Mouse (Mus musculus) midbrain, embryonic 11.5 days (tissue): ENCODE results near the gene Sertad4. TPM values are rescaled to one million over a fixed set of nuclear protein-coding genes. Genes with fewer than 3 reads are reported as not detected.

Source experiments
- ATAC-seq: fragments of 200-750 bp; cut with Nextera tagmentation; 2 replicates; pipeline ENCODE4 v1.8.0; 2017; ENCODE audit warnings: moderate TSS enrichment, moderate library complexity; ENCODE audit not compliant: low FRiP score
- DNase-seq: peaks from one replicate; pipeline ENCODE4 v3.0.0; 2015; ENCODE audit warnings: low spot score; ENCODE audit errors: missing footprints
- H3K27ac ChIP-seq: fragments of 300-500 bp; sonication (generic); 2 replicates; pipeline ENCODE4 v1.5.1; 2014; ENCODE audit warnings: low read depth, low read length
- H3K27me3 ChIP-seq: fragments of 300-500 bp; sonication (generic); 2 replicates; pipeline ENCODE4 v1.6.1; 2014; ENCODE audit warnings: mild to moderate bottlenecking, low read length, moderate library complexity, mixed read lengths; ENCODE audit not compliant: control insufficient read depth, insufficient read depth
- H3K36me3 ChIP-seq: fragments of 300-500 bp; sonication (generic); 2 replicates; pipeline ENCODE4 v1.6.1; 2014; ENCODE audit warnings: mild to moderate bottlenecking, low read length, moderate library complexity, mixed read lengths; ENCODE audit not compliant: control insufficient read depth, insufficient read depth
- H3K4me1 ChIP-seq: fragments of 300-500 bp; sonication (generic); 2 replicates; pipeline ENCODE4 v1.6.1; 2014; ENCODE audit warnings: low read length; ENCODE audit not compliant: control insufficient read depth, insufficient read depth
- H3K4me2 ChIP-seq: fragments of 300-500 bp; sonication (generic); 2 replicates; pipeline ENCODE4 v1.6.1; 2014; ENCODE audit warnings: mild to moderate bottlenecking, moderate library complexity
- H3K4me3 ChIP-seq: fragments of 300-500 bp; sonication (generic); 2 replicates; pipeline ENCODE4 v1.5.1; 2014; ENCODE audit warnings: low read depth, low read length
- H3K9ac ChIP-seq: fragments of 300-500 bp; sonication (generic); 2 replicates; pipeline ENCODE4 v1.6.1; 2014; ENCODE audit warnings: low read length
- H3K9me3 ChIP-seq: fragments of 300-500 bp; sonication (generic); 2 replicates; pipeline ENCODE4 v1.6.1; 2016; ENCODE audit warnings: low read length; ENCODE audit not compliant: control insufficient read depth
- WGBS: fragments of 180-500 bp; shearing (Covaris S2); extraction: QIAGEN DNeasy Blood & Tissue Kit; methylation state at CpG from one replicate; pipeline ENCODE4 v1.1.7; 2014; 5-methylcytosine and 5-hydroxymethylcytosine counted together
- polyA plus RNA-seq: library from polyadenylated mRNA; unstranded; fragments of >200 nt; fragmentation: Nextera tagmentation; extraction: Ambion mirVana; gene quantifications from 2 replicates; pipeline ENCODE4 v1.2.1, GENCODE M21; 2014

The Sertad4 gene
- polyA plus RNA-seq, 1 experiment from 2014 or later = 14.3 TPM

DNA sequence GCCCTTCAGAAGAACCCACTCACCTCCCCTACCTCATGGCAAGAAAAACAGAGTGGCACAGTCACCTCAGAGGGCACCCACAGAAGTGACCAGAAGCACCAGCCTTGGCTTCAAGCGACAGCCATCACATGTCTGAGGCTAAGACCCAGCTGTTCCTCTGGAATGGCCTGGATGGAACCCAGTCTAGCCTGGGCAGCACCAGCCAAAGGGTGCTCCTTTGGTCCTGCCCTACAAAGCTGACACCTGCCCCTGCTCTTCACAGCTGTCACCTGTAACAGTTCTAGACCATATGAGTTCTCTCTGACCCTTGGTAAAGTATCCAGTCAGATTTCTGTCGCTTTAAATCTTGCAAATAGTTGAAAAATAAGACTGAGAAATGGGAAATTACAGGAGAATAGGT is 14.9 kb downstream of the Sertad4 start:
- no peak overlapping the region for H3K4me3 ChIP-seq
- WGBS = 83% methylated on average over 2 of the region's 2 CpGs
- no peak for DNase-seq

DNA sequence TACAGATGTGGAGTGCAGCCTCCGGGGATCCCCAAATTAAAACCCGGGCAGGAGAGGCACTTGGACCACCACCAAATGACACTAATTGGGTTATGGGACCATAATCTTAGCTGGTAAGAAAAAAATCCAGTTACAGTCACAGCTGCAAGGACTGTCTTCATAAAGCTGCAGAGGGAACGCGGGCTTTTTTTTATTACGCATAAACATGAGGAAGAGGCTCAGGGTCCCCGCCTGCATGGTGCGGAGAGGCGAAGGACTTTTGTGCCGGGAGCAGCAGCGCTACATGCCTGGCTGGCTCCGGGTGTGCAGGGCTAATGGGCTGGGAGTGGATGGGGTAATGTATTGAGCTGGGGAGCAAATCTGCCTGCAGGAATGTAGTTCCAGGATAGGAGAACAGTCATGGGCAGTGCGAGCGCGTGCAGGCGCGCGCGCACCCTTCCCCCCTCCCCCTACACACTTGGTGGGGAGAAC is 20.3 kb downstream of the Sertad4 start:
- ATAC-seq (peak; percentile 64), DNase-seq (peak; percentile 98)
- no peaks in the 10 kb centered on the region for H3K9me3 ChIP-seq
- H3K4me2 ChIP-seq = peak overlapping the region; percentile 60
- H3K27ac ChIP-seq = peak overlapping the region; percentile 82
- H3K9ac ChIP-seq = peak overlapping the region; percentile 68
- H3K27me3 ChIP-seq = peaks cover 21% of the 10 kb centered on the region
- peaks cover 26% of the 10 kb centered on the region for H3K4me1 ChIP-seq
- 3% methylated on average over 18 of the region's 18 CpGs for WGBS
- no peaks in the 10 kb centered on the region for H3K36me3 ChIP-seq
- peak overlapping the region; percentile 29 for H3K4me3 ChIP-seq

More for the DNA sequence above, 14.9 kb downstream of the Sertad4 start:
- H3K9me3 ChIP-seq = no peaks in the 10 kb centered on the region
- no peak overlapping the region for H3K9ac ChIP-seq
- peaks cover 4% of the 10 kb centered on the region; the same call in 1 of the 2 replicates for H3K4me1 ChIP-seq
- H3K27me3 ChIP-seq = no peaks in the 10 kb centered on the region
- ATAC-seq = no peak
- H3K36me3 ChIP-seq = no peaks in the 10 kb centered on the region
- H3K4me2 ChIP-seq = no peak overlapping the region
- no peak overlapping the region for H3K27ac ChIP-seq

DNA sequence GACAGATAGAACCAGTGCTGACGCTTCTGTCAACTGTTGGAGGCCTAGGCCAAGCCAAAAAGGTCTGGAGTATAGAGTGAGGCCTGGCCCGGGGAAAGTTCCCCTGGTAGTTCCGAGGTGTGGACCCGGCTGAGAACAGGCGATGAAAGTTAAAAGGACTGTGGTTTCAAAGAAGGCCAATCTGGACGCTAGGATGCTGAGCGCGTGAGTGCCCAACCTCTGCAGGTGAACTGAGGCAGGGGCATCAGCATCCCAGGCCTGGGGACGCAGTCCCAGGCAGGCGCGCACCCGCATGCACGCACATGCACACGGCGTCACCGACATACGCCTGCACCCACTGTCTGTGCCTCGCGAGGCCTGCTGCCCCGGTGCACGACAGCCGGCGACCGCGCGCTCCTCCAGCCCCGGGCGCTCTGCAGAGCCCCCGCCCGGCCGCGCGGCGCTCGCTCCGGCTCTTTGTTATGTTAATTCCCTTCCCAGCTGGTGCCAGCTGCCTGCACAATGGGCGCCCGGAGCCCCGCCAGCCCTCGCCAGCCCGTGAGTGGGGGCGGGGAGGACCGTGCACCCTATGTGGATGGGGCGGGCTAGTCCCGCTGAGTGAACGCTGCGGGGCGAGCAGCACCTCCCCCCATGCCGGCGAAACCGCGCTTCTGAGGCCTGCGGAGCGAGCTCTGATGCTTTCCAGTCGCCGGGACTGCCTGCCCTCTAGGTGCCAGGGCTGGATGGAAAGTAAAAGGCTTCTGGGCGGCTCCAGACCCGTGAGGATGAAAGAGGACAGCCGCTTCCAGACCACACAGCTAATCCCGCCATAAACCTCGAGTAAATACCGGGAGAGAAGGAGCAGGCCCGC is 21.0 kb downstream of the Sertad4 start:
- Histone ChIP-seq H3K9me3 (no peaks in the 10 kb centered on the region), H3K27me3 (peaks cover 21% of the 10 kb centered on the region), H3K9ac (peak overlapping the region; percentile 68), H3K4me1 (peaks cover 29% of the 10 kb centered on the region), H3K4me2 (peak overlapping the region; percentile 60), H3K27ac (peak overlapping the region; percentile 82), H3K36me3 (no peaks in the 10 kb centered on the region), H3K4me3 (peak overlapping the region; percentile 29)
- ATAC-seq = peak; percentile 95
- WGBS = under 1% methylated on average over 61 of the region's 63 CpGs
- DNase-seq = peak; percentile 98

DNA sequence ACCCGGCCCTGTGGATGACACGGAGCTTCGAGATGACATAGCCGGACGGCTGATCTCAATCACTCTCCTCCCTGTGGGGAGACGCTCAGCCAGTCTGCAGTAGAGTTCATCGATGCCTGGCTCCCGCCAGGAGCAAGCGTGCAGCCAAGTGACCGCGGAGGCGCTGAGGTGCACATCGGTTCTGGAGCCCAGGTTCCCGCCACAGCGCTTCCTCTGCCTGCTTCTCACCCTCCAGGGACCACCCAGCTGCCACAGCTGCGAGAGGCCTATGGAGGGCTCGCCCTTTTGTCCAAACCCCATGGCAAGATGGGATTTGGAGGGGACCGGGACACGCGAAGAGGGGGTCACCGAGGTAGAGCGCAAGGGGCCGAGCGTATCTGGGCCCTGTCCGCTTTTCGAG is 22.0 kb downstream of the Sertad4 start:
- no peak overlapping the region for H3K4me3 ChIP-seq
- WGBS = 4% methylated on average over 26 of the region's 26 CpGs

DNA sequence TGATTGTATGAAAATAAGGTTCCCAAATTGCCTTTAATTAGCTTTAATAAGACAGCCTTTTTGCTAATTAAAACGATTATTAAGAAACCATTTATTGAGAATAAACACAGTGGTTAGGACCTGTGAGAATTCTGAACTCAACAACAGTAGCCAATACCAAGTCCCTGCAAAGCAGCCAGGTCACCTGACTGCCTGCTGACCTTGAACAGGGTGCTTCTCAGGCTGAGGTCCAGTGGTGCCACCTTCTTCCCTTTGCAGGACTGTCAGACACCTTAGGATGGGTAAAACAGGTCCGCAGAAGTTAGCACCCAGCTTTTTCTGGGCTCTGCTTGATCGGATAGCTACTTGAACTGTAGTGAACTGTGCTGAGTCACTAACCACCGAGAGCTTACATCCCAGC is 22.5 kb downstream of the Sertad4 start:
- Histone ChIP-seq H3K27me3 (peaks cover 21% of the 10 kb centered on the region), H3K9ac (no peak overlapping the region), H3K27ac (no peak overlapping the region), H3K9me3 (no peaks in the 10 kb centered on the region), H3K4me2 (no peak overlapping the region), H3K4me3 (no peak overlapping the region), H3K4me1 (peaks cover 29% of the 10 kb centered on the region), H3K36me3 (no peaks in the 10 kb centered on the region)
- no peak for ATAC-seq
- no peak for DNase-seq
- WGBS = 36% methylated on average over 4 of the region's 4 CpGs

More for the DNA sequence above, 22.0 kb downstream of the Sertad4 start:
- H3K9ac ChIP-seq = peak overlapping the region; percentile 68; the same call in 1 of the 2 replicates
- H3K36me3 ChIP-seq = no peaks in the 10 kb centered on the region
- peak; percentile 92 for DNase-seq
- peak overlapping the region; percentile 9; the same call in 1 of the 2 replicates for H3K4me2 ChIP-seq
- peaks cover 29% of the 10 kb centered on the region for H3K4me1 ChIP-seq
- peaks cover 21% of the 10 kb centered on the region for H3K27me3 ChIP-seq
- no peak for ATAC-seq
- H3K9me3 ChIP-seq = no peaks in the 10 kb centered on the region
- no peak overlapping the region for H3K27ac ChIP-seq

DNA sequence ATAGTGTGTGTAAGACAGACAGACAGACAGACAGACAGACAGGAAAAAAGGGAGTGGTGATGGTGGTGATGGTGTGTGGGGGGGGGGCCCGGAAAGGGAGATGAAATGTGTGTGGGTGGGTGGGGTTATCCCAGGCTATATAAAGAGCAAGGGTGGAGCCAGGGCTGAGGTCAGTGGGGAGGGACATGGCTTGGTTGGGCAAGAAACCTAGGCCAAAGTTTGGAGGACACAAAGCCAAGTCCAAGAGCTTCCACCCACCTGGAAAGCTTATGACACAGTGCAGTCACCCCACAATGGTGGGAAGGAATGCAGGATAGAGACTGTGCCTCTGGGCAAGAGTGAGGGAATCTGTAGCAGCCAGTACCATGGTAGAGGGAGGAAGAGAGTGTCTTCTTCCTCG is 23.2 kb downstream of the Sertad4 start:
- no peak overlapping the region for H3K4me2 ChIP-seq
- DNase-seq (peak; percentile 62), ATAC-seq (no peak)
- H3K4me1 ChIP-seq = peaks cover 29% of the 10 kb centered on the region
- peaks cover 21% of the 10 kb centered on the region for H3K27me3 ChIP-seq
- no peak overlapping the region for H3K9ac ChIP-seq
- no peak overlapping the region for H3K27ac ChIP-seq
- no peaks in the 10 kb centered on the region for H3K9me3 ChIP-seq
- H3K4me3 ChIP-seq = no peak overlapping the region
- no peaks in the 10 kb centered on the region for H3K36me3 ChIP-seq
- WGBS = 62% methylated on average over 2 of the region's 2 CpGs

DNA sequence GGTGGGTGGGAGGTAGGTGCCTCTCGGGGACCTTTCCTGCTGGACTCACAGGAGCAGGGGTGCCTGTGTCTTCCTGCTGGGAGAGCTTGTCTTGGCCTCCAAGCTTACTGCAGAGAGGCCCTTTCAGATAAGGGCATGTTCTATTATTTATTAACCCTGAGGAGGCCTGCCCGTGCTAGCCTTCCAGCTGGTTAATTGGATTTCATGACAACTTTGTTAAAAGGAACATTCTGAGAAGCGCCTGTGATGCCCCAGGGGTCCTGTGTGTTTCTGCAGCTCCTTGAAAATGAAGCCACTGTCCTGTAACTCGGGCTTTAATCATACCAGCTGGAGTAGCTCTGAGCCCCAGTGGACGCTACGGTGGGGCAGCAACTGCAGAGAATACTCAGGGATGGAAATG is 25.1 kb downstream of the Sertad4 start:
- Histone ChIP-seq H3K36me3 (no peaks in the 10 kb centered on the region), H3K4me3 (no peak overlapping the region), H3K27ac (peak overlapping the region; percentile 10; the same call in 1 of the 2 replicates), H3K4me2 (no peak overlapping the region), H3K4me1 (peaks cover 27% of the 10 kb centered on the region), H3K27me3 (peaks cover 21% of the 10 kb centered on the region), H3K9me3 (no peaks in the 10 kb centered on the region), H3K9ac (no peak overlapping the region)
- WGBS = 4% methylated on average over 6 of the region's 6 CpGs
- DNase-seq (no peak), ATAC-seq (no peak)

DNA sequence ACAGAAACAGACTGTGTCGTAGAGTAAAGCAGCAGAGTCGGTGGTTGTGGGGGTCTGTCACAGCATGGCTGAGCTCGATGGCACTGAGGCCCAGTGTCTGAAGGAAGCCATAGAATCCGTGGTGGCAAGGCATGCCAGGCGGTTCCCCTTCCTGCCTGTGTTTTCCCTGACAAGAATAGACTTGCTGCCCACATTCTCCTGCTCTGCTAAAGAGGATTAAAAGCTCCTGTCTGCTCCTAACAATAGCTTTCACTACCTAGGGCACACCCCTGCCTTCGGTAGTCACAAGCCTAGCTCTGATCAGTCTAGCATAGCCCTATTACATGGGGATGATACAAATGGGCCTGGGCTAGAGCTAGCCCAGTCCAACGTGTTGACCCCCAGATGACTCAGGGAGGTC is 26.6 kb downstream of the Sertad4 start:
- H3K9ac ChIP-seq = no peak overlapping the region
- WGBS = 22% methylated on average over 7 of the region's 7 CpGs
- no peaks in the 10 kb centered on the region for H3K36me3 ChIP-seq
- H3K4me3 ChIP-seq = no peak overlapping the region
- H3K4me1 ChIP-seq = peaks cover 16% of the 10 kb centered on the region
- H3K9me3 ChIP-seq = no peaks in the 10 kb centered on the region
- ATAC-seq = no peak
- no peak overlapping the region for H3K27ac ChIP-seq
- peaks cover 21% of the 10 kb centered on the region for H3K27me3 ChIP-seq
- no peak overlapping the region for H3K4me2 ChIP-seq
- DNase-seq = no peak

DNA sequence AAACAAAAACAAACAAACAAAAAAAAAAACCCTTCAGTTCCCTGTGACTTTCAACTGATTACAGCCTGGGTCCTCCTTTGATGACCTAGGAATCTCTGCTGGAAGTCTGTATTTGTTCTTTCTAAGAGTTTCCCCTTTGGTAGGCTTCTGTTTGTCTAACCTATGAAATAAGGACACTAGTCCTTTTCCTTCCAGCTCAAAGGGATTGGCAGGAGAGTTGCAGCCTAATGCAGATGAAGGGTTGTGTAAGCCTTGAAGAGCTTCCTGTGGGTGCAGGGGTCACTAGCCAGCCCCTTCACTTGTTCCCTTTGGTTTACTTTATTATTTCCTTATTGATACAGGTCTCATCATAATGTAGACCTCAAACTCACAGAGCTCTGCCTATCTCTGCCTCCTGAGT is 27.6 kb downstream of the Sertad4 start:
- no peaks in the 10 kb centered on the region for H3K9me3 ChIP-seq
- H3K9ac ChIP-seq = no peak overlapping the region
- H3K36me3 ChIP-seq = no peaks in the 10 kb centered on the region
- peaks cover 13% of the 10 kb centered on the region for H3K4me1 ChIP-seq
- DNase-seq (no peak), ATAC-seq (no peak)
- no peak overlapping the region for H3K4me3 ChIP-seq
- no peak overlapping the region for H3K4me2 ChIP-seq
- H3K27me3 ChIP-seq = peaks cover 12% of the 10 kb centered on the region; the same call in 1 of the 2 replicates
- no peak overlapping the region for H3K27ac ChIP-seq
